ENCODE assay signal across 10 mouse cellular contexts in genomic region chr4:136970939-136971338, GRCm38 (mm10). TPM values are rescaled to one million over a fixed set of nuclear protein-coding genes. Genes with fewer than 3 reads are reported as not detected.
DNase-seq lines count a peak whose midpoint lies in the region; ATAC-seq and TF ChIP-seq lines count a peak whose summit lies in the region.
"Had no signal": no experiment of that assay in that cellular context is flagged by ENCODE, and none has a peak within 500 bp of the region (broad histone marks: within the 10 kb centered on the region; RNA-seq: fewer than 3 reads in every experiment).

No protein-coding gene starts in this region.

- H3K27ac ChIP-seq in testis, adult 2 months (ENCODE audit: control insufficient read depth, insufficient read depth, low read depth, low read length): no peak overlapping the region
- no peak overlapping the region for H3K27ac ChIP-seq in kidney, postnatal 0 days
- H3K27ac ChIP-seq in midbrain, postnatal 0 days (ENCODE audit: low read depth, low read length): no peak overlapping the region
- H3K27ac ChIP-seq: limb, embryonic 15.5 days had no signal

- H3K27me3 ChIP-seq in testis, adult 2 months (ENCODE audit: control insufficient read depth, insufficient read depth, low read length): no peaks in the 10 kb centered on the region
- peaks cover 22% of the 10 kb centered on the region for H3K27me3 ChIP-seq in kidney, postnatal 0 days (ENCODE audit: insufficient read depth, low read length)
- H3K27me3 ChIP-seq in midbrain, postnatal 0 days (ENCODE audit: insufficient read depth, low read length): peaks cover 15% of the 10 kb centered on the region

- 11% methylated on average over 6 of the region's 6 CpGs for WGBS in kidney, postnatal 0 days
- WGBS in midbrain, postnatal 0 days: 9% methylated on average over 6 of the region's 6 CpGs

- TF ChIP-seq POLR2A in testis, adult 2 months (IDR thresholded peaks at IDR 0.05; ENCODE audit: control insufficient read depth, low read depth, low read length): no peak

- H3K36me3 ChIP-seq in testis, adult 2 months (ENCODE audit: control insufficient read depth, insufficient read depth, low read length): no peaks in the 10 kb centered on the region
- no peaks in the 10 kb centered on the region for H3K36me3 ChIP-seq in kidney, postnatal 0 days (ENCODE audit: insufficient read depth, low read length)
- no peaks in the 10 kb centered on the region for H3K36me3 ChIP-seq in midbrain, postnatal 0 days (ENCODE audit: insufficient read depth, low read length)
- H3K36me3 ChIP-seq: limb, embryonic 15.5 days had no signal

- peak; percentile 22 to 34 for DNase-seq in heart, postnatal 36 days
- DNase-seq in heart, adult 9 months (ENCODE audit: low spot score in 2 of 2): no peak
- no peak for DNase-seq in testis, postnatal 14 days (ENCODE audit: low spot score)
- DNase-seq in c-Kit-negative CD71-positive TER-119-positive erythroid progenitor cells, embryonic 14.5 days (ENCODE audit: low read depth, low spot score): peak; percentile 42
- DNase-seq in kidney, postnatal 0 days (ENCODE audit: low spot score): peak; percentile 54
- no peak for DNase-seq in midbrain, postnatal 0 days (ENCODE audit: low spot score)
- no peak for DNase-seq in urinary bladder, postnatal 25 days (ENCODE audit: low spot score)

- intact Hi-C loops in heart, postnatal 36 days (cut with DNase I): no loop called here

- no peak overlapping the region for H3K4me2 ChIP-seq in kidney, postnatal 0 days (ENCODE audit: low read length)
- H3K4me2 ChIP-seq in midbrain, postnatal 0 days (ENCODE audit: low read depth, low read length, poor library complexity, severe bottlenecking): no peak overlapping the region
- H3K4me2 ChIP-seq: limb, embryonic 15.5 days had no signal

- H3K9ac ChIP-seq in kidney, postnatal 0 days (ENCODE audit: low read depth, low read length): no peak overlapping the region
- no peak overlapping the region for H3K9ac ChIP-seq in midbrain, postnatal 0 days (replicated peaks; ENCODE audit: low read length, poor library complexity, severe bottlenecking)
- H3K9ac ChIP-seq: limb, embryonic 15.5 days had no signal

- H3K9me3 ChIP-seq in kidney, postnatal 0 days (replicated peaks; ENCODE audit: low read length): no peaks in the 10 kb centered on the region
- H3K9me3 ChIP-seq in midbrain, postnatal 0 days (ENCODE audit: low read length): no peaks in the 10 kb centered on the region
- H3K9me3 ChIP-seq: limb, embryonic 15.5 days had no signal

- TF ChIP-seq CTCF in testis, adult 2 months (IDR thresholded peaks at IDR 0.05; ENCODE audit: control insufficient read depth, insufficient read depth, insufficient replicate concordance, low read depth, low read length): peak; percentile 79; the same call in 1 of the 2 replicates
- TF ChIP-seq CTCF in kidney, postnatal 0 days (IDR thresholded peaks at IDR 0.05; ENCODE audit: low read depth): peak; percentile 76
- peak; percentile 71 for TF ChIP-seq CTCF in midbrain, postnatal 0 days (IDR thresholded peaks at IDR 0.05)

- ATAC-seq in kidney, postnatal 0 days (replicated peaks; ENCODE audit: low FRiP score, low read depth): no peak
- ATAC-seq in midbrain, postnatal 0 days (ENCODE audit: low FRiP score): no peak

- no peak overlapping the region for H3K4me3 ChIP-seq in testis, adult 2 months (ENCODE audit: control insufficient read depth, low read depth, low read length)
- H3K4me3 ChIP-seq in kidney, postnatal 0 days (replicated peaks; ENCODE audit: low read depth, low read length): no peak overlapping the region
- H3K4me3 ChIP-seq in midbrain, postnatal 0 days (ENCODE audit: low read depth, low read length): no peak overlapping the region
- H3K4me3 ChIP-seq: erythroblast, embryonic 14.5 days; limb, embryonic 15.5 days had no signal

- H3K4me1 ChIP-seq in testis, adult 2 months (ENCODE audit: control insufficient read depth, insufficient read depth, low read length): no peaks in the 10 kb centered on the region; the same call in 1 of the 2 replicates
- H3K4me1 ChIP-seq in kidney, postnatal 0 days (replicated peaks; ENCODE audit: insufficient read depth, low read length): no peaks in the 10 kb centered on the region
- H3K4me1 ChIP-seq in midbrain, postnatal 0 days (ENCODE audit: insufficient read depth, low read length): peaks cover 6% of the 10 kb centered on the region

RNA-seq across cellular contexts. Expression of gene Epha8, which starts 14.3 kb away (rescaled TPM):
- total RNA-seq in heart, postnatal 36 days (2021): not detected
- 2.0 and 2.1 TPM in 2 replicates for polyA plus RNA-seq in testis, adult 2 months (2012; rRNA removed)
- polyA plus RNA-seq in kidney, postnatal 0 days (2015; fragmentation: Nextera tagmentation; extraction: Ambion mirVana): 0.24 and 0.63 TPM in 2 replicates
- total RNA-seq in midbrain, postnatal 0 days (2014; rRNA removed): 49.9 and 51.1 TPM in 2 replicates
- polyA plus RNA-seq in midbrain, postnatal 0 days (2015; fragmentation: Nextera tagmentation; extraction: Ambion mirVana): 17.3 and 18.3 TPM in 2 replicates

Comparison
In these comparisons a context has a peak if more than half of its experiments do, and no peak if none do; other contexts are left out.
1. DNase-seq: peak in heart, postnatal 36 days (2 of 2), c-Kit-negative CD71-positive TER-119-positive erythroid progenitor cells, embryonic 14.5 days (single experiment) and kidney, postnatal 0 days (single experiment); none in heart, adult 9 months (0 of 2), testis, postnatal 14 days (single experiment), midbrain, postnatal 0 days (single experiment) and urinary bladder, postnatal 25 days (single experiment).
2. Peak in every context shown above with its lines, with median percentiles within 50 percentile points of each other: CTCF ChIP-seq.